Mouse (Mus musculus) liver, adult 10 weeks (tissue): ENCODE data around the gene Dmbt1. TPM values are rescaled to one million over a fixed set of nuclear protein-coding genes. Genes with fewer than 3 reads are reported as not detected.

Source experiments
- polyA plus RNA-seq: library from polyadenylated mRNA; stranded (reverse); fragments of 350-450 nt; fragmentation: Illumina TruSeq; extraction: RNeasy Lipid Tissue Mini Kit (QIAGEN cat#74804); gene quantifications from one replicate; pipeline ENCODE4 v1.2.3, GENCODE M21; 2014; ENCODE audit warnings: low read depth, low replicate concordance

Gene Dmbt1
- polyA plus RNA-seq: 6.0 TPM

DNA sequence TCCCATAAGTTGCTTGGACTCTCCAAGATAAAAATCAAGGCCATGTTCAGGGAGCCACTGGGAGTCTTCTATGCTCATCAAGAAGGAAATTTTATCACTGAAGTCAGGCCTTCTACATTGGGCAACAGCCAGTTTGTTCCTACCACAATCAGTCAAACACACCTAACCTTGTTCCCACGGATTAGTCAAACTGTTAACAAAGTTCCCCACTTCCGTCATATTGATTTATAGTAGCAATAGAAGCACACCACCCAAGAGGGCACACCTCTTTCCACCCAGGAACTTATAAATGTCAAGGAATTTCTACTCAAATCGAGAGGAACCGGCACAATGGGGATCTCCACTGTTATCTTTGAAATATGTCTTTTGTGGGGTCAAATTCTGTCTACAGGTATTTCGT is at the start of gene Dmbt1:
Gene Dmbt1, plus strand, starts transcription at position 299 of the 400 bp plus-strand sequence.

DNA sequence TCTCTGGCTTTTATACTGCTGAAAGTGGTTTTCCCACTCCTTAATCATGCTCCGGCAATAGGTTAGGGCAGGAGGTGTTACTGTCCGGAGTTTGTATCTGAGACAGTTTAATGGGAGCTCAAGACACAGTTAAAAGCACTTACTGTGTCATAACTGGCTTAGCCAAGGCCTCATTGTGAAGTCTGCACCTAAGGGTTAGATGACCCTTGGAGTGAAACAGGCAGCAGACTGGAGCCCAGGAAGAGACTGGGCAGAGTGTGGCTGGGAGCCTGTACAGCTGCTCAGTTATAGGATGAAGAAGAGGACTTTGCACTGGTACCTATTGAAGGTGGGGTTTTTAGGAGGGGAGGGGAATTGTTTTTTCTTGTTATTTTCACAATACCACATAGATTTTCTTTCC is 114.4 kb downstream of the Dmbt1 start, which contains the start of gene 4933402N03Rik:
Gene 4933402N03Rik, minus strand, starts transcription at position 101 of the 400 bp plus-strand sequence.

Other genes starting within 250 kb of the Dmbt1 start
- gene Plekha1, start 166.3 kb upstream of the Dmbt1 start, polyA plus RNA-seq: 10.7 TPM
- 0.50 TPM for gene Htra1, start 95.9 kb upstream of the Dmbt1 start, polyA plus RNA-seq
- gene 4933402N03Rik, start 114.3 kb downstream of the Dmbt1 start, polyA plus RNA-seq: not detected
- not detected for gene 5430419D17Rik, start 142.3 kb downstream of the Dmbt1 start, polyA plus RNA-seq